Mouse (Mus musculus) ES-E14 (cell line): ENCODE measurements around the gene Olfr1382.

Experiments
- HCFC1 ChIP-seq: IDR thresholded peaks from 2 replicates; pipeline ENCODE4 v1.6.1; 2012; ENCODE audit warnings: low read length, inconsistent platforms, borderline replicate concordance; ENCODE audit not compliant: insufficient read depth
- MAFK ChIP-seq: IDR thresholded peaks from 2 replicates; pipeline ENCODE4 v1.6.1; 2014; ENCODE audit warnings: mild to moderate bottlenecking, low read depth, low read length, inconsistent platforms; ENCODE audit not compliant: insufficient read depth
- ZC3H11A ChIP-seq: IDR thresholded peaks from 2 replicates; pipeline ENCODE4 v1.6.1; 2012; ENCODE audit warnings: low read depth, mild to moderate bottlenecking, inconsistent platforms, low read length, borderline replicate concordance
- ZNF384 ChIP-seq: IDR thresholded peaks from 2 replicates; pipeline ENCODE4 v1.6.1; 2012; ENCODE audit warnings: low read depth, low read length, inconsistent platforms

- TF ChIP-seq ZC3H11A (no peak), HCFC1 (no peak), ZNF384 (no peak), MAFK (no peak)
Measured at GRCm38 (mm10) chr11:49532761-49533160, 4.7 kb downstream of the Olfr1382 start.
